Comparison of ENCODE assay signal across 19 mouse cellular contexts in the genomic region with DNA sequence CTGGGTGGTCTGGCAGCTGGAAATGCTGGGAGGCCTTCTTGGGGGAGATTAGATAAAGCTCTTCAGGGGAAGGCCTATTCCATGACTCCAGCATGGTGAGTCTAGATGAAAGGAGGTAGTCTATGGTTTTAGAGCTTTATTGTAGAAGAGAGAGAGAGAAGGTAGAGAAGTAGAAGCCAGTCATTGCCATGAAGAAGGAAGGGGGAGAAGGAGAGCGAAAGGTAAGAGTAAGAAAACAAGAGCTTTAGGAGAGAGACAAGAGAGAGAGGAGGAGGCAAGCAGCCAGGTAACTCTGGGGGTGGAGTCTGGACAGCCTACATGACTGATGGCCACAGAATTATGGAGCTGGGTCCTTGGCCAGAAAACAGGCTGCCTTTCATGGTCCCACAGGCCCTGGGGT. TPM values are rescaled to one million over a fixed set of nuclear protein-coding genes. Genes with fewer than 3 reads are reported as not detected.
A peak's percentile ranks its signal among the peaks of the same experiment; 100 is the strongest.
DNase-seq lines count a peak whose midpoint lies in the region; ATAC-seq and TF ChIP-seq lines count a peak whose summit lies in the region.
"Had no signal": no experiment of that assay in that cellular context is flagged by ENCODE, and none has a peak within 500 bp of the region (broad histone marks: within the 10 kb centered on the region; RNA-seq: fewer than 3 reads in every experiment).

A gene (plus strand): TSS at position 301 of the 400 bp plus-strand sequence.

- no peak for TF ChIP-seq CTCF in kidney, adult 2 months (conservative IDR thresholded peaks at IDR 0.05; ENCODE audit: insufficient read depth, insufficient read length, low read depth, low read length)
- TF ChIP-seq CTCF in kidney, postnatal 0 days (IDR thresholded peaks at IDR 0.05; ENCODE audit: low read depth): no peak
- no peak for TF ChIP-seq CTCF in bone marrow, adult 2 months (IDR thresholded peaks at IDR 0.05; ENCODE audit: control insufficient read depth, insufficient read depth, low read length)

- no peak for DNase-seq in forebrain, embryonic 11.5 days (ENCODE audit: low spot score)
- DNase-seq in kidney, adult 2 months: no peak
- DNase-seq in kidney, postnatal 36 days: no peak
- DNase-seq in kidney, postnatal 0 days (ENCODE audit: low spot score): peak; percentile 19
- DNase-seq in kidney, adult 8-10 months: no peak
- DNase-seq: adrenal gland, postnatal 25 days; cerebellum, adult 2 months; cerebellum, postnatal 10 days; gastrocnemius, postnatal 14 days; heart, adult 2 months; heart, postnatal 14 days had no signal

- ATAC-seq in forebrain, embryonic 15.5 days (replicated peaks): no peak
- no peak for ATAC-seq in forebrain, embryonic 11.5 days (replicated peaks; ENCODE audit: low FRiP score)
- ATAC-seq in kidney, postnatal 0 days (replicated peaks; ENCODE audit: low FRiP score, low read depth): no peak
- ATAC-seq: forebrain, embryonic 14.5 days; hindbrain, postnatal 0 days had no signal

- H3K27me3 ChIP-seq in forebrain, embryonic 15.5 days: no peaks in the 10 kb centered on the region
- no peaks in the 10 kb centered on the region for H3K27me3 ChIP-seq in forebrain, embryonic 11.5 days (ENCODE audit: control insufficient read depth, insufficient read depth, low read length)
- no peaks in the 10 kb centered on the region for H3K27me3 ChIP-seq in kidney, adult 2 months (replicated peaks; ENCODE audit: control insufficient read depth, insufficient read depth, low read length)
- H3K27me3 ChIP-seq in kidney, postnatal 0 days (ENCODE audit: insufficient read depth, low read length): no peaks in the 10 kb centered on the region

- 76% methylated on average over 1 of the region's 1 CpGs for WGBS in forebrain, embryonic 15.5 days
- WGBS in forebrain, embryonic 11.5 days: 91% methylated on average over 1 of the region's 1 CpGs
- WGBS in kidney, adult 2 months: 92% methylated on average over 1 of the region's 1 CpGs
- WGBS in kidney, postnatal 0 days: 93% methylated on average over 1 of the region's 1 CpGs
- 92% methylated on average over 1 of the region's 1 CpGs for WGBS in bone marrow, adult 2 months

- H3K4me2 ChIP-seq in forebrain, embryonic 15.5 days (replicated peaks): no peak within 1 kb of the TSS
- H3K4me2 ChIP-seq in forebrain, embryonic 11.5 days (ENCODE audit: low read depth, low read length, severe bottlenecking): no peak within 1 kb of the TSS
- no peak within 1 kb of the TSS for H3K4me2 ChIP-seq in kidney, postnatal 0 days (ENCODE audit: low read length)
- H3K4me2 ChIP-seq: heart, embryonic 11.5 days; heart, embryonic 15.5 days had no signal

- H3K36me3 ChIP-seq in forebrain, embryonic 15.5 days: no peaks in the 10 kb centered on the region
- no peaks in the 10 kb centered on the region for H3K36me3 ChIP-seq in forebrain, embryonic 11.5 days (ENCODE audit: control insufficient read depth, insufficient read depth, low read length)
- H3K36me3 ChIP-seq in kidney, adult 2 months (ENCODE audit: control insufficient read depth, insufficient read depth, low read length): no peaks in the 10 kb centered on the region
- H3K36me3 ChIP-seq in kidney, postnatal 0 days (ENCODE audit: insufficient read depth, low read length): no peaks in the 10 kb centered on the region
- H3K36me3 ChIP-seq: embryonic facial prominence, embryonic 10.5 days; heart, embryonic 15.5 days had no signal

- no peak within 1 kb of the TSS for H3K9ac ChIP-seq in forebrain, embryonic 15.5 days (replicated peaks)
- H3K9ac ChIP-seq in forebrain, embryonic 11.5 days (ENCODE audit: low read length): no peak within 1 kb of the TSS
- peak within 1 kb of the TSS; percentile 24; the same call in 1 of the 2 replicates for H3K9ac ChIP-seq in kidney, postnatal 0 days (ENCODE audit: low read depth, low read length)
- H3K9ac ChIP-seq: heart, embryonic 15.5 days had no signal

- H3K4me1 ChIP-seq in forebrain, embryonic 15.5 days: peaks cover 14% of the 10 kb centered on the region
- H3K4me1 ChIP-seq in forebrain, embryonic 11.5 days (replicated peaks; ENCODE audit: control insufficient read depth, insufficient read depth, low read length): no peaks in the 10 kb centered on the region
- no peaks in the 10 kb centered on the region; the same call in 1 of the 2 replicates for H3K4me1 ChIP-seq in kidney, adult 2 months (ENCODE audit: control insufficient read depth, insufficient read depth, low read length)
- no peaks in the 10 kb centered on the region for H3K4me1 ChIP-seq in kidney, postnatal 0 days (replicated peaks; ENCODE audit: insufficient read depth, low read length)
- H3K4me1 ChIP-seq in bone marrow, adult 2 months (ENCODE audit: control insufficient read depth, insufficient read depth, low read length): peaks cover 4% of the 10 kb centered on the region

- TF ChIP-seq POLR2A in kidney, adult 2 months (IDR thresholded peaks at IDR 0.05; ENCODE audit: low read depth, low read length): no peak
- TF ChIP-seq POLR2A in bone marrow, adult 2 months (IDR thresholded peaks at IDR 0.05; ENCODE audit: borderline replicate concordance, control insufficient read depth, low read depth, low read length): no peak

- no peaks in the 10 kb centered on the region for H3K9me3 ChIP-seq in forebrain, embryonic 15.5 days
- H3K9me3 ChIP-seq in forebrain, embryonic 11.5 days (ENCODE audit: control insufficient read depth, low read length): no peaks in the 10 kb centered on the region
- H3K9me3 ChIP-seq in kidney, postnatal 0 days (replicated peaks; ENCODE audit: low read length): no peaks in the 10 kb centered on the region
- H3K9me3 ChIP-seq: embryonic facial prominence, embryonic 10.5 days; heart, embryonic 15.5 days had no signal

- no peak within 1 kb of the TSS for H3K4me3 ChIP-seq in forebrain, embryonic 15.5 days
- no peak within 1 kb of the TSS for H3K4me3 ChIP-seq in forebrain, embryonic 11.5 days (ENCODE audit: low read depth, low read length)
- no peak within 1 kb of the TSS for H3K4me3 ChIP-seq in kidney, adult 2 months (ENCODE audit: insufficient read depth, low read depth, low read length)
- H3K4me3 ChIP-seq in kidney, postnatal 0 days (replicated peaks; ENCODE audit: low read depth, low read length): no peak within 1 kb of the TSS
- no peak within 1 kb of the TSS for H3K4me3 ChIP-seq in bone marrow, adult 2 months (replicated peaks; ENCODE audit: control insufficient read depth, low read depth, low read length)
- H3K4me3 ChIP-seq: embryonic facial prominence, embryonic 10.5 days; heart, adult 2 months; heart, embryonic 15.5 days had no signal

- H3K27ac ChIP-seq in forebrain, embryonic 15.5 days (replicated peaks): peak within 1 kb of the TSS; percentile 39; the same call in 1 of the 2 replicates
- no peak within 1 kb of the TSS for H3K27ac ChIP-seq in forebrain, embryonic 11.5 days (ENCODE audit: low read depth, low read length)
- H3K27ac ChIP-seq in kidney, adult 2 months (ENCODE audit: insufficient read depth, low read depth, low read length): no peak within 1 kb of the TSS
- no peak within 1 kb of the TSS for H3K27ac ChIP-seq in kidney, postnatal 0 days
- peak within 1 kb of the TSS; percentile 42 for H3K27ac ChIP-seq in bone marrow, adult 2 months (ENCODE audit: control insufficient read depth, insufficient read depth, low read depth, low read length, poor library complexity)
- H3K27ac ChIP-seq: embryonic facial prominence, embryonic 10.5 days; heart, adult 2 months; heart, embryonic 15.5 days; hindbrain, postnatal 0 days had no signal

RNA-seq across cellular contexts. Expression of the gene that starts here (rescaled TPM):
- polyA plus RNA-seq in forebrain, embryonic 15.5 days (2015; fragmentation: Nextera tagmentation; extraction: Ambion mirVana): not detected in 2 replicates
- not detected in 2 replicates for polyA plus RNA-seq in forebrain, embryonic 11.5 days (2014; fragmentation: Nextera tagmentation; extraction: Ambion mirVana)
- polyA plus RNA-seq in kidney, adult 2 months (2012; rRNA removed): 187 and 262 TPM in 2 replicates
- 463 and 484 TPM in 2 replicates for polyA plus RNA-seq in kidney, postnatal 0 days (2015; fragmentation: Nextera tagmentation; extraction: Ambion mirVana)
- not detected in 2 replicates for polyA plus RNA-seq in bone marrow, adult 2 months (2011; ENCODE audit: insufficient read depth, insufficient read length, low replicate concordance, missing spikeins)
- polyA plus RNA-seq: C2C12; embryonic facial prominence, embryonic 10.5 days; forebrain, embryonic 14.5 days; heart, embryonic 11.5 days had no signal

Comparison
In these comparisons a context has a peak if more than half of its experiments do, and no peak if none do; other contexts are left out.
1. RNA of the gene that starts here (polyA plus RNA-seq): 463 to 484 TPM in kidney, postnatal 0 days and 187 to 262 TPM in kidney, adult 2 months; not detected in bone marrow, adult 2 months, not detected in forebrain, embryonic 15.5 days and not detected in forebrain, embryonic 11.5 days; every median in the first group is over 100 times any median in the second.
2. H3K27ac ChIP-seq: peak in forebrain, embryonic 15.5 days (single experiment) and bone marrow, adult 2 months (single experiment); none in forebrain, embryonic 11.5 days (single experiment), kidney, adult 2 months (single experiment) and kidney, postnatal 0 days (single experiment).